Mouse (Mus musculus) embryonic stem cell, embryonic (primary cell): ENCODE results near the gene Plaur.

Experiments used
- CTCF ChIA-PET, 4 experiments: fragments of 300-600 bp in 2 of 4; fragments of 350-600 bp in 2 of 4; sonication (Branson Sonifier 250); formaldehyde crosslinking; loops; one replicate each; lab custom pipeline; 2022; ENCODE audit warnings: inconsistent platforms in 2 of 4; lab: Charles Lee
- POLR2A ChIA-PET, 4 experiments: fragments of 300-600 bp in 2 of 4; fragments of 350-600 bp in 2 of 4; sonication (Branson Sonifier 250); formaldehyde crosslinking; loops; one replicate each; lab custom pipeline; 2022; ENCODE audit warnings: antibody characterized with exemption in 4 of 4, inconsistent platforms in 1 of 4; lab: Charles Lee

Plaur gene

GRCm38 (mm10) chr7:24505447-24506064, 43.3 kb downstream of the Plaur start:
- ChIA-PET POLR2A (interaction anchor here (0.5 to 11.8 kb wide), 51 partner anchors 8 to 385 kb away, joined by 3 to 133 read pairs (median 4); partner anchors contain the start of genes Cadm4 (in 2 of the 4), Irgq (in 2 of the 4), Smg9 (in 2 of the 4) and Pinlyp (in 1 of the 4)), CTCF (interaction anchor here in 3 of 4 experiments (0.6 to 2.9 kb wide), 14 partner anchors 10 to 974 kb away, joined by 3 to 16 read pairs (median 4); partner anchors contain the start of genes Cadm4 (in 1 of the 3) and Irgq (in 1 of the 3))

- ChIA-PET POLR2A (interaction anchor here (0.6 to 11.8 kb wide), 49 partner anchors 8 to 384 kb away, joined by 3 to 133 read pairs (median 6); partner anchors contain the start of genes Cadm4 (in 2 of the 4), Irgq (in 2 of the 4), Smg9 (in 2 of the 4) and Irgc1 (in 1 of the 4)), CTCF (interaction anchor here in 3 of 4 experiments (0.6 to 2.9 kb wide), 13 partner anchors 9 to 520 kb away, joined by 3 to 16 read pairs (median 4); partner anchors contain the start of genes Cadm4 (in 1 of the 3), Irgq (in 1 of the 3) and Phldb3 (in 1 of the 3))
Measured at GRCm38 (mm10) chr7:24506065-24506459, 43.8 kb downstream of the Plaur start.

- ChIA-PET CTCF (interaction anchor here in 3 of 4 experiments (0.6 to 2.9 kb wide), 15 partner anchors 9 to 520 kb away, joined by 3 to 16 read pairs (median 4); partner anchors contain the start of genes Cadm4 (in 1 of the 3), Irgq (in 1 of the 3) and Phldb3 (in 1 of the 3)), POLR2A (interaction anchor here (0.8 to 11.8 kb wide), 55 partner anchors 8 to 398 kb away, joined by 3 to 133 read pairs (median 5); partner anchors contain the start of genes Cadm4 (in 2 of the 4), Irgq (in 2 of the 4), Smg9 (in 2 of the 4) and Irgc1 (in 1 of the 4))
Measured at GRCm38 (mm10) chr7:24506476-24506837, 44.2 kb downstream of the Plaur start.

- CTCF ChIA-PET, result interaction anchor here in 3 of 4 experiments (0.5 to 2.9 kb wide), 18 partner anchors 8 to 519 kb away, joined by 3 to 16 read pairs (median 4); partner anchors contain the start of gene Phldb3 (in 1 of the 3)
Measured at GRCm38 (mm10) chr7:24506838-24507725, 44.8 kb downstream of the Plaur start, which contains the start of gene Zfp428. Gene Zfp428, plus strand, starts transcription at chr7:24507006.

GRCm38 (mm10) chr7:24507726-24508114, 45.4 kb downstream of the Plaur start:
- ChIA-PET POLR2A (interaction anchor here (0.6 to 11.8 kb wide), 60 partner anchors 9 to 1304 kb away, joined by 3 to 133 read pairs (median 5); partner anchors contain the start of genes Irgc1 (in 2 of the 4), Irgq (in 2 of the 4), Plaur (in 2 of the 4) and Smg9 (in 2 of the 4)), CTCF (interaction anchor here in 3 of 4 experiments (0.7 to 2.9 kb wide), 15 partner anchors 8 to 103 kb away, joined by 3 to 16 read pairs (median 5); partner anchors contain the start of gene Phldb3 (in 1 of the 3))

More at GRCm38 (mm10) chr7:24506838-24507725, 44.8 kb downstream of the Plaur start, which contains the start of gene Zfp428:
- POLR2A ChIA-PET, result interaction anchor here (0.6 to 11.8 kb wide), 80 partner anchors 9 to 1305 kb away, joined by 3 to 133 read pairs (median 4); partner anchors contain the start of genes Cadm4 (in 2 of the 4), Irgc1 (in 2 of the 4), Irgq (in 2 of the 4) and Plaur (in 2 of the 4)

GRCm38 (mm10) chr7:24512355-24512754, 50.1 kb downstream of the Plaur start, which contains the start of gene AC161166.1:
Gene AC161166.1, minus strand, starts transcription at chr7:24512455.
- POLR2A ChIA-PET, result interaction anchor here in 2 of 4 experiments (1.2 to 11.4 kb wide), 5 partner anchors 10 to 34 kb away, joined by 3 to 87 read pairs (median 4); partner anchors contain the start of gene Irgq (in 1 of the 2)

GRCm38 (mm10) chr7:24516319-24516718, 54.0 kb downstream of the Plaur start:
- CTCF ChIA-PET, result interaction anchor here (0.6 to 7.1 kb wide), 44 partner anchors 9 to 363 kb away, joined by 3 to 73 read pairs (median 4); partner anchors contain the start of genes Irgq (in 2 of the 4), Zfp428 (in 2 of the 4), Ethe1 (in 1 of the 4) and Zfp575 (in 1 of the 4)
- POLR2A ChIA-PET, result interaction anchor here (0.6 to 11.4 kb wide), 27 partner anchors 8 to 367 kb away, joined by 3 to 133 read pairs (median 4); partner anchors contain the start of genes Zfp428 (in 4 of the 4), Irgq (in 2 of the 4), Pinlyp (in 1 of the 4) and Rps19 (in 1 of the 4)

More at GRCm38 (mm10) chr7:24512355-24512754, 50.1 kb downstream of the Plaur start, which contains the start of gene AC161166.1:
- CTCF ChIA-PET, result interaction anchor here in 1 of 4 experiments (0.9 to 6.2 kb wide), 3 partner anchors 13 to 39 kb away, joined by 3 to 33 read pairs (median 3); no protein-coding TSS in a partner anchor

- CTCF ChIA-PET, result interaction anchor here (0.6 to 7.1 kb wide), 14 partner anchors 11 to 134 kb away, joined by 3 to 73 read pairs (median 4); partner anchors contain the start of genes Ethe1 (in 1 of the 4), Irgq (in 1 of the 4) and Zfp575 (in 1 of the 4)
- POLR2A ChIA-PET, result interaction anchor here (0.6 to 11.4 kb wide), 19 partner anchors 8 to 367 kb away, joined by 3 to 133 read pairs (median 7); partner anchors contain the start of genes Zfp428 (in 4 of the 4), Irgq (in 3 of the 4), Pinlyp (in 1 of the 4) and Rps19 (in 1 of the 4)
Measured at GRCm38 (mm10) chr7:24517077-24517476, 54.8 kb downstream of the Plaur start.

- POLR2A ChIA-PET, result interaction anchor here (0.6 to 11.4 kb wide), 15 partner anchors 11 to 369 kb away, joined by 3 to 133 read pairs (median 4); partner anchors contain the start of genes Zfp428 (in 4 of the 4) and Irgq (in 3 of the 4)
- CTCF ChIA-PET, result interaction anchor here in 2 of 4 experiments (0.6 to 7.1 kb wide), 13 partner anchors 12 to 971 kb away, joined by 3 to 73 read pairs (median 4); partner anchors contain the start of gene Irgq (in 2 of the 2)
Measured at GRCm38 (mm10) chr7:24517654-24518053, 55.4 kb downstream of the Plaur start.

GRCm38 (mm10) chr7:24519130-24519529, 56.8 kb downstream of the Plaur start:
- ChIA-PET CTCF (interaction anchor here (0.6 to 7.1 kb wide), 19 partner anchors 12 to 1656 kb away, joined by 3 to 73 read pairs (median 3); partner anchors contain the start of genes Cadm4 (in 1 of the 4), Irgq (in 1 of the 4), Pinlyp (in 1 of the 4) and Xrcc1 (in 1 of the 4)), POLR2A (interaction anchor here (0.6 to 11.4 kb wide), 23 partner anchors 9 to 365 kb away, joined by 3 to 133 read pairs (median 4); partner anchors contain the start of genes Zfp428 (in 4 of the 4), Irgq (in 3 of the 4), Cadm4 (in 1 of the 4) and Rps19 (in 1 of the 4))

- ChIA-PET POLR2A (interaction anchor here (0.7 to 11.4 kb wide), 13 partner anchors 8 to 65 kb away, joined by 3 to 133 read pairs (median 4); partner anchors contain the start of genes Irgq (in 3 of the 4) and Zfp428 (in 3 of the 4)), CTCF (interaction anchor here in 2 of 4 experiments (0.6 to 7.1 kb wide), 7 partner anchors 11 to 1655 kb away, joined by 3 to 73 read pairs (median 4); partner anchors contain the start of genes Irgq (in 1 of the 2), Pinlyp (in 1 of the 2) and Xrcc1 (in 1 of the 2))
Measured at GRCm38 (mm10) chr7:24520054-24520453, 57.8 kb downstream of the Plaur start.

GRCm38 (mm10) chr7:24522805-24523204, 60.5 kb downstream of the Plaur start:
- CTCF ChIA-PET, result interaction anchor here in 2 of 4 experiments (0.9 to 2.9 kb wide), 2 partner anchors 10 to 139 kb away, joined by 3 to 10 read pairs; no protein-coding TSS in a partner anchor
- POLR2A ChIA-PET, result interaction anchor here in 3 of 4 experiments (0.9 to 1.5 kb wide), 5 partner anchors 10 to 77 kb away, joined by 3 to 4 read pairs (median 3); no protein-coding TSS in a partner anchor

GRCm38 (mm10) chr7:24523723-24524122, 61.4 kb downstream of the Plaur start:
- ChIA-PET CTCF (interaction anchor here in 1 of 4 experiments (0.6 to 2.9 kb wide), 4 partner anchors 22 to 139 kb away, joined by 3 to 10 read pairs (median 4); partner anchors contain the start of genes Pinlyp and Xrcc1), POLR2A (interaction anchor here in 2 of 4 experiments (0.9 to 1.6 kb wide), 5 partner anchors 9 to 25 kb away, joined by 3 to 8 read pairs (median 3); partner anchors contain the start of gene Zfp428 (in 1 of the 2))

GRCm38 (mm10) chr7:24524978-24525377, 62.7 kb downstream of the Plaur start:
- ChIA-PET POLR2A (interaction anchor here in 3 of 4 experiments (0.6 to 1.9 kb wide), 10 partner anchors 9 to 450 kb away, joined by 3 to 12 read pairs (median 3); partner anchors contain the start of gene Zfp428 (in 2 of the 3)), CTCF (interaction anchor here (0.8 to 2.9 kb wide), 18 partner anchors 8 to 440 kb away, joined by 3 to 11 read pairs (median 3); partner anchors contain the start of genes Pinlyp (in 1 of the 4) and Xrcc1 (in 1 of the 4))
